Mouse (Mus musculus): Measurements from ENCODE around the gene Exoc3l2. TPM values are rescaled to one million over a fixed set of nuclear protein-coding genes. Genes with fewer than 3 reads are reported as not detected.

Exoc3l2 gene
- polyA plus RNA-seq, 1 experiment, result 41.6 TPM

DNA sequence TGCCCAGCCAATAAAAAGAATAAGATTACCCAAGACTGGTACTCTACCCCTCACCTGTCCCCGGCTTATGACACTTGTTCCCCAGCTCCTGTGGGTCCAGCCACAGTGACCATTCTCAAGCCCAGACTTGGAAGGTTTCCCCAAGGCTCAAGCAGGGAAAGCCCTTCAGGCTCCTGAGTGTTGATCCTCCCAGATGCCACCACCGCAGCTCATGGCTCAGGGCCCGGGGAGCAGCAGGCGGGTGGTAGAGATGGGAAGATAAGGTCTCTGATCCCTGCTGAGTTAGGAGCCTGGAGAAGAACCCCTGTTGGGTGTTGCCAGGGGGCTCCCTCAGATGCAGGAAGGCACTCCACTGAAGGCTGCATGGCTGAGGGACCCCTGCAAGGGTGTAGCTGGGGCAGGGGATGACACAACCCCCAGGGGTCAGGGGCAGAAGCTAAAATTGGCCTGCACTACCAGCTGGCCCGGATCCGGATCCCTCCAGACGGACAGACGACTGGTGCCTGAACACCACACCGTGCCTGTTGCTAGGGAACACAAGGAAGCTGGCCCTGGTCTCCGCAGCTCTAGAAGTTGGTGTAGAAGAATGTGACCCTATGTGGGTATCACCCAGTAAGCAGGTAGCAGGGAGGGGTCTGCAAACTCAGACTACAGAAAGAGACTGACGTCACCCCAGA, 7.2 kb upstream of the Exoc3l2 start:
- H3K4me3 ChIP-seq (ENCODE audit: insufficient read depth, low read depth, low read length), result no peak overlapping the region
- no peaks in the 10 kb centered on the region for H3K36me3 ChIP-seq (ENCODE audit: control insufficient read depth, insufficient read depth, low read length)
- no peak overlapping the region for H3K27ac ChIP-seq (ENCODE audit: insufficient read depth, low read depth, low read length)
- TF ChIP-seq POLR2A (IDR thresholded peaks at IDR 0.05; ENCODE audit: low read depth, low read length) (no peak), CTCF (conservative IDR thresholded peaks at IDR 0.05; ENCODE audit: insufficient read depth, insufficient read length, low read depth, low read length) (no peak)
- DNase-seq, result no peak
- no peaks in the 10 kb centered on the region for H3K27me3 ChIP-seq (replicated peaks; ENCODE audit: control insufficient read depth, insufficient read depth, low read length)
- H3K4me1 ChIP-seq (ENCODE audit: control insufficient read depth, insufficient read depth, low read length), result no peaks in the 10 kb centered on the region
- 46% methylated on average over 11 of the region's 11 CpGs for WGBS

DNA sequence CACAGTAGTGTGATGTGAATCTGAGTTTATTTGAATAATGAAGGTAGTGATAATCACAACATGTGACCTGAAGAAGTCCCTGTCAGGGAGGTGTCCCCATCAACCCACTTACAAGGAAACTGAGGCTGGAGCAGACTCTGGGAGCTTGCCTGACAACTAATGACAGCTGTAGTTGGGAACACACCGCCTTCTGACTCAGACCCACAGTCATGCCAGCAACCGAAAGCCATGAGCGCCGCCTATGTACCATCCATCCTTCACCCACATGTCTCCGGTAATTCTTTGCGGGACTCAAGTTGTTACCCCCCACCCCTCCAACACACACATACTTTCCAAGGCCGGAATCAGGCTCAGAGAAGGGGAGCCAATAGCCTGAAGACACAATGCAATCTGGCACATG, 6.5 kb upstream of the Exoc3l2 start:
- H3K36me3 ChIP-seq (ENCODE audit: control insufficient read depth, insufficient read depth, low read length), result no peaks in the 10 kb centered on the region
- no peaks in the 10 kb centered on the region for H3K4me1 ChIP-seq (ENCODE audit: control insufficient read depth, insufficient read depth, low read length)
- no peak for DNase-seq
- peak overlapping the region; percentile 91; the same call in 1 of the 2 replicates for H3K4me3 ChIP-seq (ENCODE audit: insufficient read depth, low read depth, low read length)
- no peak overlapping the region for H3K27ac ChIP-seq (ENCODE audit: insufficient read depth, low read depth, low read length)
- WGBS, result 80% methylated on average over 7 of the region's 7 CpGs
- TF ChIP-seq POLR2A (IDR thresholded peaks at IDR 0.05; ENCODE audit: low read depth, low read length) (no peak), CTCF (conservative IDR thresholded peaks at IDR 0.05; ENCODE audit: insufficient read depth, insufficient read length, low read depth, low read length) (no peak)
- no peaks in the 10 kb centered on the region for H3K27me3 ChIP-seq (replicated peaks; ENCODE audit: control insufficient read depth, insufficient read depth, low read length)

DNA sequence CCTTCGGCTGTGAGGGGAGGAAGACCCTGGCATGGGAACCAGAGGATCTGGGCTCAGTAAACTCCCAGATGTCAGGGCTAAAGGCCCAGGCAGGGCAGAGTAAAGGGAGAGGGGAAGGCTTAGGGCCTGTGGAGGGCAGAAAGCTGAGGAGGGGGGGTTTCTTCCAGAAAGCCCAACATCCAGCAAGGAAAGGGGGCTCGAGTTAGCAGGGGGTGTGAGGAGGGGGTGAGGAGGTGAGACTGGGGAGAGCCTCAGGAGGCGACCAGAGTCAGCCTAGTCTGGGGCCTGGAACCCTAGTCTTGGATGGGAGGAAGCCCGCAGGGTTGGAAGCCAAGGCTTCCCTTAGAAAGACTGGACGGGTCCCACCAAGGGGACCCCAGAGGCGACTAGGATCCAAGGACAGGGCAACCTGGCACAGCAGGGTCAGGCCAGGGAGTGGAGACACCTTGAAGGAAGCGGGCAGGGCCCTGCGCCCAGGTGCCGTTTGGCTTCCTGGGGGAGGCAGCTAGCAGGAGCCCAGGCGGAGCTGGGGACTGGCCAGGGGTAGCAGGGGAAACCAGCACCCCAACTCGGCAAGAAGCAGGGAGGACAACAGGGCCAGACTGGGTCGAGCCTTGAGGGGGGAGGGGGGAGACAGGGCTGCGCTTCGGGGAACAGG, 5.6 kb upstream of the Exoc3l2 start:
- H3K36me3 ChIP-seq (ENCODE audit: control insufficient read depth, insufficient read depth, low read length), result no peaks in the 10 kb centered on the region
- peak overlapping the region; percentile 39; the same call in 1 of the 2 replicates for H3K27ac ChIP-seq (ENCODE audit: insufficient read depth, low read depth, low read length)
- no peak for DNase-seq
- WGBS, result 5% methylated on average over 14 of the region's 14 CpGs
- H3K27me3 ChIP-seq (replicated peaks; ENCODE audit: control insufficient read depth, insufficient read depth, low read length), result no peaks in the 10 kb centered on the region
- no peaks in the 10 kb centered on the region for H3K4me1 ChIP-seq (ENCODE audit: control insufficient read depth, insufficient read depth, low read length)
- no peak for TF ChIP-seq CTCF (conservative IDR thresholded peaks at IDR 0.05; ENCODE audit: insufficient read depth, insufficient read length, low read depth, low read length)
- no peak for TF ChIP-seq POLR2A (IDR thresholded peaks at IDR 0.05; ENCODE audit: low read depth, low read length)
- peak overlapping the region; percentile 91 for H3K4me3 ChIP-seq (ENCODE audit: insufficient read depth, low read depth, low read length)

DNA sequence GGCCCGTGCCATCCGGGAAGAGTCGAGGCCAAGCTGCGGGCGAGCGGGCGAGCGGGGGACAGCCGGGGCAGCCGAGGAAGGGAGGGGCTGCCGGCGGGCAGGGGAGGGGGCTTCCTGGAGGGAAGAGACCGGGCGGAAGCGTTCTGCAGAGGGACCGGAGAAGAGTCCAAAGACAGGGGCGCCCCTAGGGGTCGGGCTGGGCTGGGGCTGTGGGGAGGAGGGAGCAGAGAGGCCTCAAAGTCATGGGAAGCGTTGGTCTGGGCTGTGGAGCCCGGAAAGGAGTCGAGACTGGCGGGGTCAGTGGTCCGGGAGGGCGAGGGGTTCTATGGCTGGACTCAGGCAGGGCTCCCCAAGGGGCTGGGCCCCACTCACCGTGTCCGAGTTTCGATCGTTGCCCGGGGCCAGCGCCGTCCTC, 5.1 kb upstream of the Exoc3l2 start:
- TF ChIP-seq CTCF (conservative IDR thresholded peaks at IDR 0.05; ENCODE audit: insufficient read depth, insufficient read length, low read depth, low read length), result no peak
- TF ChIP-seq POLR2A (IDR thresholded peaks at IDR 0.05; ENCODE audit: low read depth, low read length), result no peak
- Histone ChIP-seq H3K36me3 (ENCODE audit: control insufficient read depth, insufficient read depth, low read length) (no peaks in the 10 kb centered on the region), H3K4me3 (ENCODE audit: insufficient read depth, low read depth, low read length) (peak overlapping the region; percentile 91), H3K4me1 (ENCODE audit: control insufficient read depth, insufficient read depth, low read length) (no peaks in the 10 kb centered on the region), H3K27me3 (replicated peaks; ENCODE audit: control insufficient read depth, insufficient read depth, low read length) (no peaks in the 10 kb centered on the region), H3K27ac (ENCODE audit: insufficient read depth, low read depth, low read length) (peak overlapping the region; percentile 55; the same call in 1 of the 2 replicates)
- DNase-seq, result peak; percentile 64
- 2% methylated on average over 27 of the region's 31 CpGs for WGBS

DNA sequence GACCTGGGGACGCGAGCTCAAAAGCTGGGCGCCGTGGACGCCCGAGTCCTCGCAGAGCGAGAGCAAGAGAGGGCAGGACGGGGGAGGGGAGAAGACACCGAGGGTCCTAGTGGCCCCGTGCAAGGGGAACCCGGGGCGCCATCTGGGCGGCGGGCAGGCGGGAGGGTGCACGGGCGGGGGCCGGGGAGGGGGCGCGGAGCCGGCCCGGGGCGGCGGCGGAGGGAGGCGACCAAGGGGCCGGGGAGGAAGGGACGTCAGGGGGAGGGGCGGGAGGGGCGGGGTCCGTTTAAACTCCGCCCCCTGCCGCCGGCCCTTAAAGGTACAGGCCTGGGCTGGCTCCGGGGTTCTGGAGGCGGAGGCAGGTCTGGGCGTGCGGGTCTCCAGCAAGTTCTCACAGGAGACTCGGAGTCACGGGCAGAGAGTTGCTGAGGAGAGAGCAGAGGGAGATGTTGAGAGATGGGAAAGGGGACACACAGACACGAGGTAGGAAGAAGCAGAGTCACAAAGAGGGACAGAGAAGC, 4.5 kb upstream of the Exoc3l2 start, which contains the start of gene Mark4:
Gene Mark4 (minus strand): TSS at position 231 of the 521 bp plus-strand sequence.
- WGBS, result 2% methylated on average over 27 of the region's 42 CpGs
- peak; percentile 87 for DNase-seq
- peak within 1 kb of the TSS; percentile 65 for H3K27ac ChIP-seq (ENCODE audit: insufficient read depth, low read depth, low read length)
- no peaks in the 10 kb centered on the region for H3K27me3 ChIP-seq (replicated peaks; ENCODE audit: control insufficient read depth, insufficient read depth, low read length)
- TF ChIP-seq POLR2A (IDR thresholded peaks at IDR 0.05; ENCODE audit: low read depth, low read length) (peak; percentile 54), CTCF (conservative IDR thresholded peaks at IDR 0.05; ENCODE audit: insufficient read depth, insufficient read length, low read depth, low read length) (no peak)
- peak within 1 kb of the TSS; percentile 91 for H3K4me3 ChIP-seq (ENCODE audit: insufficient read depth, low read depth, low read length)
- H3K36me3 ChIP-seq (ENCODE audit: control insufficient read depth, insufficient read depth, low read length), result no peaks in the 10 kb centered on the region
- no peaks in the 10 kb centered on the region for H3K4me1 ChIP-seq (ENCODE audit: control insufficient read depth, insufficient read depth, low read length)

DNA sequence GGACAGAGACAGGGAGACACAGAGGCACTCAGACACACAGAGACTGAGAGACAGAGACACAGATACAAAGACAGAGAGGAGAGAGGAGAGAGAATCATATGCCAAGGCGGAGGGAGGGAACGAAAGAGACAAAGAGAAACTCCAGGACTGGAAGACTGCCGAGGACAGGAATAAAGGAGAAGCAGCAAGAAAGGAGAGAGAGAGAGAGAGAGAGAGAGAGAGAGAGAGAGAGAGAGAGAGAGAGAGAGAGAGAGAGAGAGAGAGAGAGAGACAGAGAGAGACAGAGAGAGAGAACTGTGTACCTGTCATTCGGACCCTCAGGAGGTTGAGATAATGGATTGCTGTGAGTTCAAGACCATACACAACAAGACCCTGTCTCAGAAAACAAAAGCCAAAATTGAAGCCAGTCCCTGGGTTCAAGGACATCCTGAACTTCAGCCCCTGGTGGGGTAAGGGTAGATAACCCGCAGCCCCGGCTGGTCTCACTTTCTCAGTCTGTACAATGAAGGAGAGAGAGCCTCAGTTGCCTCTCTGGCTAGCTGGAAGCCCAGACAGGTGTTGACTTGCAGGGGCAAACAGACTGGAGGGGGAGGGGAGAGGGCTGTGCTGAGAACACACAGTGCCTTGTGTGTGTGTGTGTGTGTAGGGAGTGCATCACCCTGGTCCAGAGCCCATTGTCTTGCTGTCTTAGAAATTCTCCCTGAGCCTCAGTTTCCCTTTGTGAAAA, 3.8 kb upstream of the Exoc3l2 start:
- Histone ChIP-seq H3K27ac (ENCODE audit: insufficient read depth, low read depth, low read length) (peak overlapping the region; percentile 65), H3K4me1 (ENCODE audit: control insufficient read depth, insufficient read depth, low read length) (no peaks in the 10 kb centered on the region), H3K4me3 (ENCODE audit: insufficient read depth, low read depth, low read length) (peak overlapping the region; percentile 91), H3K36me3 (ENCODE audit: control insufficient read depth, insufficient read depth, low read length) (no peaks in the 10 kb centered on the region), H3K27me3 (replicated peaks; ENCODE audit: control insufficient read depth, insufficient read depth, low read length) (no peaks in the 10 kb centered on the region)
- TF ChIP-seq POLR2A (IDR thresholded peaks at IDR 0.05; ENCODE audit: low read depth, low read length) (no peak), CTCF (conservative IDR thresholded peaks at IDR 0.05; ENCODE audit: insufficient read depth, insufficient read length, low read depth, low read length) (no peak)
- WGBS, result 31% methylated on average over 5 of the region's 6 CpGs
- DNase-seq, result no peak

Data from kidney, adult 2 months (tissue).